Mouse (Mus musculus) heart, postnatal 36 days (tissue): ENCODE data around the gene Uncx. TPM values are rescaled to one million over a fixed set of nuclear protein-coding genes. Genes with fewer than 3 reads are reported as not detected.

ENCODE experiments used
- DNase-seq, 2 experiments: peaks; one replicate each; pipeline ENCODE4 v3.0.0; 2021 to 2022
- intact Hi-C: fragments of 180-260 bp; cut with DNase I; formaldehyde crosslinking; loops from one replicate; pipeline ENCODE4 v1.15.1; 2025
- total RNA-seq, 2 experiments: library from RNA; stranded (reverse); gene quantifications; 2 replicates each; pipeline ENCODE4 v1.2.3; 2021

Uncx gene
- total RNA-seq, 2 experiments from 2014 or later = not detected

- intact Hi-C loops = no loop called here
- no peak for DNase-seq
These were observed 1.9 kb upstream of the Uncx start for GRCm38 (mm10) chr5:139541151-139542042.

- DNase-seq = no peak
- intact Hi-C loops = no loop called here
These were observed 1.3 kb upstream of the Uncx start for GRCm38 (mm10) chr5:139542043-139542365.

- intact Hi-C loops = no loop called here
- DNase-seq = no peak
These were observed 738 bp upstream of the Uncx start for GRCm38 (mm10) chr5:139542556-139542955.

- no peak for DNase-seq
- intact Hi-C loops = no loop called here
These were observed 466 bp downstream of the Uncx start for GRCm38 (mm10) chr5:139543650-139544270.

GRCm38 (mm10) chr5:139544271-139545135 lies 1.2 kb downstream of the Uncx start:
- intact Hi-C loops = no loop called here
- DNase-seq = no peak

- intact Hi-C loops = no loop called here
- no peak for DNase-seq
These were observed 1.9 kb downstream of the Uncx start for GRCm38 (mm10) chr5:139545221-139545620.

GRCm38 (mm10) chr5:139545673-139546335 lies 2.5 kb downstream of the Uncx start:
- intact Hi-C loops = no loop called here
- no peak for DNase-seq

GRCm38 (mm10) chr5:139546336-139546770 lies 3.1 kb downstream of the Uncx start:
- no peak for DNase-seq
- intact Hi-C loops = no loop called here

- no peak for DNase-seq
- intact Hi-C loops = no loop called here
These were observed 3.6 kb downstream of the Uncx start for GRCm38 (mm10) chr5:139546771-139547420.

GRCm38 (mm10) chr5:139547421-139547931 lies 4.2 kb downstream of the Uncx start:
- DNase-seq = peak in 1 of 2 experiments; percentile 5
- intact Hi-C loops = no loop called here

GRCm38 (mm10) chr5:139553446-139554273 lies 10.4 kb downstream of the Uncx start:
- intact Hi-C loops = no loop called here

GRCm38 (mm10) chr5:139554478-139555335 lies 11.4 kb downstream of the Uncx start:
- no peak for DNase-seq
- intact Hi-C loops = no loop called here

More at GRCm38 (mm10) chr5:139553446-139554273, 10.4 kb downstream of the Uncx start:
- DNase-seq = no peak

- no peak for DNase-seq
- intact Hi-C loops = no loop called here
These were observed 12.3 kb downstream of the Uncx start for GRCm38 (mm10) chr5:139555476-139556115.

GRCm38 (mm10) chr5:139556116-139556678 lies 12.9 kb downstream of the Uncx start:
- DNase-seq = no peak
- intact Hi-C loops = no loop called here

- DNase-seq = no peak
- intact Hi-C loops = no loop called here
These were observed 13.8 kb downstream of the Uncx start for GRCm38 (mm10) chr5:139557079-139557478.

GRCm38 (mm10) chr5:139557531-139558467 lies 14.5 kb downstream of the Uncx start:
- intact Hi-C loops = no loop called here
- no peak for DNase-seq
